Mouse (Mus musculus) forebrain, postnatal 0 days (tissue): ENCODE data around the gene Pex26. TPM values are rescaled to one million over a fixed set of nuclear protein-coding genes. Genes with fewer than 3 reads are reported as not detected.

Experiments used
- ATAC-seq: fragments of 200-750 bp; cut with Nextera tagmentation; 2 replicates; pipeline ENCODE4 v1.8.0; 2017; ENCODE audit warnings: mild to moderate bottlenecking, moderate library complexity
- DNase-seq: peaks from one replicate; pipeline ENCODE4 v3.0.0-alpha.2; 2015
- H3K27ac ChIP-seq: fragments of 300-500 bp; sonication (generic); 2 replicates; pipeline ENCODE4 v1.5.1; 2014; ENCODE audit warnings: low read depth, mild to moderate bottlenecking, antibody characterized with exemption, low read length, moderate library complexity, mixed read lengths
- H3K27me3 ChIP-seq: fragments of 300-500 bp; sonication (generic); 2 replicates; pipeline ENCODE4 v1.6.1; 2014; ENCODE audit warnings: mild to moderate bottlenecking, low read length, mixed read lengths; ENCODE audit not compliant: insufficient read depth
- H3K36me3 ChIP-seq: fragments of 300-500 bp; sonication (generic); 2 replicates; pipeline ENCODE4 v1.6.1; 2014; ENCODE audit warnings: mild to moderate bottlenecking, moderate library complexity; ENCODE audit not compliant: insufficient read depth
- H3K4me1 ChIP-seq: fragments of 300-500 bp; sonication (generic); 2 replicates; pipeline ENCODE4 v1.6.1; 2014; ENCODE audit warnings: antibody characterized with exemption; ENCODE audit not compliant: insufficient read depth
- H3K4me2 ChIP-seq: fragments of 300-500 bp; sonication (generic); 2 replicates; pipeline ENCODE4 v1.6.1; 2014; ENCODE audit warnings: low read depth, mild to moderate bottlenecking, moderate library complexity
- H3K4me3 ChIP-seq: fragments of 300-500 bp; sonication (generic); 2 replicates; pipeline ENCODE4 v1.5.1; 2014; ENCODE audit warnings: low read depth, low read length, mixed read lengths
- H3K9ac ChIP-seq: fragments of 300-500 bp; sonication (generic); 2 replicates; pipeline ENCODE4 v1.6.1; 2014; ENCODE audit warnings: mild to moderate bottlenecking
- H3K9me3 ChIP-seq: fragments of 300-500 bp; sonication (generic); 2 replicates; pipeline ENCODE4 v1.6.1; 2016; ENCODE audit warnings: low read length
- CTCF ChIP-seq: sonication (generic); IDR thresholded peaks from 2 replicates; pipeline ENCODE4 v1.5.1; 2016; ENCODE audit warnings: antibody characterized with exemption, control low read depth, low read depth
- WGBS: fragments of 180-500 bp; shearing (Covaris S2); extraction: QIAGEN DNeasy Blood & Tissue Kit; methylation state at CpG from one replicate; pipeline ENCODE4 v1.1.7; 2014; 5-methylcytosine and 5-hydroxymethylcytosine counted together
- polyA plus RNA-seq: library from polyadenylated mRNA; unstranded; fragments of >200 nt; fragmentation: Nextera tagmentation; extraction: Ambion mirVana; gene quantifications from 2 replicates; pipeline ENCODE4 v1.2.1, GENCODE M21; 2015
- total RNA-seq: library from RNA; depleted of rRNA; stranded (reverse); fragments of >200 nt; gene quantifications from 2 replicates; pipeline ENCODE4 v1.2.3, GENCODE M21; 2014; rRNA removed

Gene Pex26
- total RNA-seq, result 25.9 and 31.0 TPM in 2 replicates
- polyA plus RNA-seq, result 11.1 and 12.3 TPM in 2 replicates

GRCm38 (mm10) chr6:121183414-121184173 lies at the start of gene Pex26:
Pex26 (plus strand) TSS chr6:121183667.
- Histone ChIP-seq H3K27ac (peak within 1 kb of the TSS; percentile 90), H3K4me3 (peak within 1 kb of the TSS; percentile 73), H3K9me3 (no peaks in the 10 kb centered on the region), H3K4me2 (peak within 1 kb of the TSS; percentile 88), H3K36me3 (peaks cover 9% of the 10 kb centered on the region), H3K4me1 (peaks cover 11% of the 10 kb centered on the region), H3K27me3 (no peaks in the 10 kb centered on the region), H3K9ac (peak within 1 kb of the TSS; percentile 68)
- no peak for TF ChIP-seq CTCF
- WGBS, result 2% methylated on average over 32 of the region's 32 CpGs
- DNase-seq (peak; percentile 96), ATAC-seq (peak; percentile 94)

- Histone ChIP-seq H3K9ac (no peak overlapping the region), H3K27me3 (no peaks in the 10 kb centered on the region), H3K4me2 (no peak overlapping the region), H3K4me1 (no peaks in the 10 kb centered on the region), H3K27ac (no peak overlapping the region), H3K36me3 (no peaks in the 10 kb centered on the region), H3K4me3 (no peak overlapping the region), H3K9me3 (no peaks in the 10 kb centered on the region)
- TF ChIP-seq CTCF, result no peak
- WGBS, result 14% methylated on average over 3 of the region's 3 CpGs
- DNase-seq (no peak), ATAC-seq (no peak)
Measured at GRCm38 (mm10) chr6:121134249-121134648, 49.2 kb upstream of the Pex26 start.

GRCm38 (mm10) chr6:121134884-121135283 lies 48.6 kb upstream of the Pex26 start:
- H3K4me1 ChIP-seq, result no peaks in the 10 kb centered on the region
- DNase-seq, result no peak
- ATAC-seq, result no peak
- no peak overlapping the region for H3K4me3 ChIP-seq
- no peak overlapping the region for H3K9ac ChIP-seq
- WGBS, result 58% methylated on average over 5 of the region's 5 CpGs
- TF ChIP-seq CTCF, result no peak
- H3K27me3 ChIP-seq, result no peaks in the 10 kb centered on the region
- H3K36me3 ChIP-seq, result no peaks in the 10 kb centered on the region
- H3K4me2 ChIP-seq, result no peak overlapping the region
- H3K9me3 ChIP-seq, result no peaks in the 10 kb centered on the region
- no peak overlapping the region for H3K27ac ChIP-seq

GRCm38 (mm10) chr6:121137222-121137621 lies 46.2 kb upstream of the Pex26 start:
- no peak overlapping the region for H3K9ac ChIP-seq
- no peak overlapping the region for H3K4me3 ChIP-seq
- 50% methylated on average over 6 of the region's 6 CpGs for WGBS
- H3K36me3 ChIP-seq, result no peaks in the 10 kb centered on the region
- ATAC-seq, result no peak
- no peak for TF ChIP-seq CTCF
- H3K9me3 ChIP-seq, result no peaks in the 10 kb centered on the region
- no peak for DNase-seq
- no peak overlapping the region for H3K27ac ChIP-seq
- no peaks in the 10 kb centered on the region for H3K4me1 ChIP-seq
- H3K4me2 ChIP-seq, result no peak overlapping the region
- H3K27me3 ChIP-seq, result no peaks in the 10 kb centered on the region

GRCm38 (mm10) chr6:121138338-121139040 lies 45.0 kb upstream of the Pex26 start:
- TF ChIP-seq CTCF, result no peak
- Histone ChIP-seq H3K36me3 (no peaks in the 10 kb centered on the region), H3K4me1 (no peaks in the 10 kb centered on the region), H3K4me2 (no peak overlapping the region), H3K27me3 (no peaks in the 10 kb centered on the region), H3K9ac (no peak overlapping the region), H3K9me3 (no peaks in the 10 kb centered on the region), H3K4me3 (no peak overlapping the region), H3K27ac (no peak overlapping the region)
- 91% methylated on average over 12 of the region's 12 CpGs for WGBS
- ATAC-seq (no peak), DNase-seq (no peak)

- H3K27ac ChIP-seq, result no peak overlapping the region
- no peaks in the 10 kb centered on the region for H3K4me1 ChIP-seq
- no peak overlapping the region for H3K4me3 ChIP-seq
- ATAC-seq (no peak), DNase-seq (no peak)
- no peak overlapping the region for H3K9ac ChIP-seq
- no peaks in the 10 kb centered on the region for H3K36me3 ChIP-seq
- H3K9me3 ChIP-seq, result no peaks in the 10 kb centered on the region
- no peak overlapping the region for H3K4me2 ChIP-seq
- no peaks in the 10 kb centered on the region for H3K27me3 ChIP-seq
- WGBS, result 95% methylated on average over 1 of the region's 1 CpGs
- no peak for TF ChIP-seq CTCF
Measured at GRCm38 (mm10) chr6:121139271-121139670, 44.2 kb upstream of the Pex26 start.

GRCm38 (mm10) chr6:121142298-121142697 lies 41.2 kb upstream of the Pex26 start:
- H3K27ac ChIP-seq, result no peak overlapping the region
- H3K36me3 ChIP-seq, result no peaks in the 10 kb centered on the region
- no peaks in the 10 kb centered on the region for H3K27me3 ChIP-seq
- H3K9me3 ChIP-seq, result no peaks in the 10 kb centered on the region
- H3K4me2 ChIP-seq, result no peak overlapping the region
- DNase-seq (no peak), ATAC-seq (no peak)
- H3K4me1 ChIP-seq, result no peaks in the 10 kb centered on the region
- H3K9ac ChIP-seq, result no peak overlapping the region
- H3K4me3 ChIP-seq, result no peak overlapping the region
- TF ChIP-seq CTCF, result no peak
- 69% methylated on average over 7 of the region's 7 CpGs for WGBS
